Mouse (Mus musculus) liver, adult (tissue): ENCODE results near the gene Olfr727.

Experiments
- GATA4 ChIP-seq: IDR thresholded peaks from 2 replicates; pipeline ENCODE4 v1.6.1; 2014; ENCODE audit warnings: mild to moderate bottlenecking, low read length; ENCODE audit not compliant: insufficient replicate concordance

Gene Olfr727

DNA sequence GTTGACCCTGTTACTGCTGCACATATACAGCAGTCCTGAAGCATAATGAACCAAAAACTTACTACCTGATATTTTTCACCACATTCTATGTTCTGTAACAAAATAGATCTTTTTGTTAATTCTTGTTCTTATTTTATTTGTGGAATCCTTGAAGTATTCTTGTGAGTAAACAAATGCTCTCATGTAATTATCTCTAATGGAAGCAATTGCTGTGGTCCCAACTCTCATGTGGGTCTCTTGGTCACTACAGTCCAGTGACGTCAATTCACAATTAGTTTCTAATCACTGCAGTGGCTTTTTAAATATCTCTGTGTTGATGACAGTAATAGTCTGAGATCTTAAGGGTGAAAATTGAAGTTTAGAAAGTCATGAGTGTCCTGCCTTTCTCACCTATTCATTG is at the start of gene Olfr727:
Olfr727 (plus strand) TSS at position 301 of the 400 bp plus-strand sequence.
- no peak for TF ChIP-seq GATA4

DNA sequence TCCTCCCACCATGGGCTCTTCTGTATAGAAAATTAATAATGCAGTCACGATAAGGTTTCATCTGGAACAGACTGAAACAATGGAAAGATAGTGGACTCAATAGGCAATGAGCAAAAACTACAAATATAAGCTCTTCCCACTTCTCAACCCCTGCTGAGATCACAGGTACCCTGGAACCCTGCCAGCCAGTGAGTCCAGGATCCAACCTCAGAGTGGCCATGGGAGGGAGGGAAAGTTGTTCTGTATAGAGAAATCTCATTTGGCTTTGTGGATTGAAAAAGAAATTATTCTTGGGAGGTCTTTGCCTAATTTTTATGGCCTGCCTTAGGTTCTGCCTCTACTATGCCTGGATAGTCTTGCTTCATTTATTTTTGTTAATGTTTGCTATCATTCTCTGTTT is 32.1 kb upstream of the Olfr727 start, which contains the start of gene Olfr726:
Olfr726 (minus strand) TSS at position 101 of the 400 bp plus-strand sequence.
- no peak for TF ChIP-seq GATA4

DNA sequence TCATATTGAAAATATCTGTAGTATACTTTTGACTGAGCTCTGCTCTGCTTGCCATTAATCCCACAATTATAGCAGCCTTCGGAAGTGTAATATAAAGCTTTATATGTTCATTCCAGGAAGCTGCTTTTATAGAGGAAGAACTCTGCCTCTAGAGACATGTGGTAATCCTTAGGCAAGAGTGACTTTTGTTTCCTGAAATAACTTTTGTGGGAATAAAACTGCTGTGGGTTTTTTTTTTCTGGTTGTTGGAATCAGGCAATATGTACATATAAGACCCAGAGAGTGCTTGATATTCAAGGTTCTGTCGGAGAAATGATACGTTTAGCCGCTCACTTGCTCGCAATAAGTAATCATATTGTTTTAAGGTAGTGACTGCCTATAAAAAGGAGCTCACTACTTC is 19.6 kb downstream of the Olfr727 start, which contains the start of gene Olfr728:
Olfr728 (minus strand) TSS at position 101 of the 400 bp plus-strand sequence.
- no peak for TF ChIP-seq GATA4

DNA sequence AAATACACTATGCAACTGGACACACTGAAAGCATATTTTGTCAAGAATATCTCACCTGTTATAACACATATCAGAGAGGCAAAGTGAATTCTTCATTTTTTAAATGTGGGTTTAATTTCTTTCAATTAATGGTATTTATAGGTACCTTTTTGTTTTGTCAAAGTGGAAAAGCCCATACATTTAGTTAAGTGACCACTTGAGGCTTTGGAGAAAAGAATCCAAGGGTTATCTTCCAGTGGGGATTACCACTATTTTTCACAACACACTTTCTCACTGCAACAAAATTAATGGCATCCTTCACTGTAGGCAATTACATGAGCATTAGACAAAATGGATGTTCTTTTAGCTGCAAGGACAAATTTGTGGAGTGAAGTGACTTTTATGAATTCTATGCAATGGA is 29.8 kb downstream of the Olfr727 start, which contains the start of gene Olfr729:
Olfr729 (minus strand) TSS at position 101 of the 400 bp plus-strand sequence.
- TF ChIP-seq GATA4 = no peak
